Mouse (Mus musculus) brown adipose tissue, adult 24 weeks (tissue): ENCODE data around the gene Gm13090. TPM values are rescaled to one million over a fixed set of nuclear protein-coding genes. Genes with fewer than 3 reads are reported as not detected.

Experiments used
- H3K27ac ChIP-seq: fragments of 200-500 bp; replicated peaks from 2 replicates; pipeline ENCODE4 v1.5.1; 2012; ENCODE audit warnings: low read depth, mild to moderate bottlenecking, low read length
- H3K4me1 ChIP-seq: fragments of 200-500 bp; 2 replicates; pipeline ENCODE4 v1.6.1; 2012; ENCODE audit warnings: low read length, mixed read lengths; ENCODE audit not compliant: control insufficient read depth, insufficient read depth, insufficient read length
- H3K4me3 ChIP-seq: fragments of 200-500 bp; 2 replicates; pipeline ENCODE4 v1.5.1; 2012; ENCODE audit warnings: low read depth, mild to moderate bottlenecking, low read length, moderate library complexity; ENCODE audit not compliant: insufficient read depth
- polyA plus RNA-seq: library from polyadenylated mRNA; stranded (reverse); fragments of >200 nt; gene quantifications from 2 replicates; pipeline ENCODE4 v1.2.4, GENCODE M21; 2012; ENCODE audit not compliant: missing spikeins, insufficient read depth, insufficient read length

Gm13090 gene
- polyA plus RNA-seq, 1 experiment: not detected

DNA sequence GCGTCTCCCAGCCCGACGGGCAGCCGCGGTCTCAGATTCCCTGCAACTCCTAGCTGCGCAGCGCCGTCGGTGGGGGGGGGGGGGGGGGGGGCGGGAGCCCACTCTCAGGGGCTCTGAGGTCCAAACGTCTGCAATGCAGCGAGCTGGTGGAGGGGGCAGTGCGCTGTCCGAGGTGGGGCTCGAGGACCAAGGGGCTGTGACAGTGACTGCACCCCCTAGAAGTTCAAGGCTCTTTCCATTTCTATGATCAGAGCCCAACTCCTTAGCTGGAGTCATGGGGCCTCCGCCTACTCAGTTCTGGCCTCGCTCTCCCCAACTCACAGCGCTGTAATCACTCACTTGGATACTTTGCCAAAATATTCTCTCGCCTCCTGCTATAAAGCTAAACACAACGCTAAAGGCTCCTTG is 19.5 kb downstream of the Gm13090 start:
- Histone ChIP-seq H3K4me3 (peak overlapping the region; percentile 55), H3K27ac (no peak overlapping the region), H3K4me1 (peaks cover 2% of the 10 kb centered on the region; the same call in 1 of the 2 replicates)

DNA sequence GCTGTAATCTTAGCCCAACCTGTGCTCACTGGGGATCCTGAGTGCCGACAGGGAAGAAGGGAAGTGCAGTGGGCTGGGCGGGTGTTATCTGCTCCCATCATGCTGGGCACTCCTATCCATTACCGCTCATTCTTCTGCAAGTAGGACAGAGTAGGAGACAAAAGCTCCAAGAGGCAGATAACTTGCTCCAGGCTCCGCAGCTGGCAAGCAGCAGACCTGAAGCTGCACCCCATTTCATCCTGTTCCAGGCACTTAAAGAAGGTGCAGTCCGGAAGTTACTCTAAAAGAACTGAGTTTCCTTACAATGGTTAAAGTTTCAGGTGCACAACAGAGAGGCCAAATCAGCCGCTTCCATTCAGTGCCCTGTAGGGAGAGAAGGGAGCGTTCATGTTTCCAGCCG is 21.9 kb downstream of the Gm13090 start:
- peaks cover 2% of the 10 kb centered on the region; the same call in 1 of the 2 replicates for H3K4me1 ChIP-seq
- H3K27ac ChIP-seq: no peak overlapping the region
- no peak overlapping the region for H3K4me3 ChIP-seq

DNA sequence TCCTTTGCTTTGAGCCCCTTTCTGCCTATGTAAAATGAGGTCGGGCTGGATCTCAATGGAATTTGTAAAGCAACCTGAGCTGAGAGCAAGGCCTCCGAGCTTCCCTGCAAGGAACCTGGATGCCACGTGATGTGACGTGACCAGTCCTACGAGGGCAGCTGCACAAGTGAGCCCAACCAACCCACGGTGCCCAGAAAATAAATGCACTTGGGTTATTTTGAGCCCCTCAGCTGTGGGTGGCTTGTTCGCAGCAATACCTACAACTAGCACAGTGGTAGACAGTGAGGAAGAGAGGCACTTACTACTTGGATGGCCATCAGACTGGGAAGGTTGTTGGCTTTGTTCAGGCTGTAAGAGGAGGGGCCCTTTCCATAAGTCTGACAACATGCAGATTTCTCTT is 25.2 kb downstream of the Gm13090 start:
- Histone ChIP-seq H3K27ac (no peak overlapping the region), H3K4me3 (no peak overlapping the region), H3K4me1 (no peaks in the 10 kb centered on the region)

DNA sequence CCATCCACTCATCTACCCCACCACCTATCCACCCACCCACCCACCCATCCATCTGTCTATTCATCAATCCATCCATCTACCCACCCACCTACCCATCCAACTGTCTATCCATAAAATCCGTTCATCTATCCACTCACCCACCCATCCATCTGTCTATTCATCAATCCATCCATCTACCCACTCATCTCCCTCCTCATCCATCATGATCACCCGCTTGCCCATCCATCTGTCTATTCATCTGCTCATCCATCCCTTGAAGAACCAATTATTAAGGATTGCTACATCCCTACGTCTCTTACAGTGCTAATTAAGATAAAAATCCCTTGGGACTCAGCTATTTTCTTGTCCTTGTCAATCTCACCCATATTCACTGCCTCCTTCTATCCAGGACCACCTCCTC is 29.5 kb downstream of the Gm13090 start:
- H3K4me1 ChIP-seq: no peaks in the 10 kb centered on the region
- no peak overlapping the region for H3K4me3 ChIP-seq
- no peak overlapping the region for H3K27ac ChIP-seq

DNA sequence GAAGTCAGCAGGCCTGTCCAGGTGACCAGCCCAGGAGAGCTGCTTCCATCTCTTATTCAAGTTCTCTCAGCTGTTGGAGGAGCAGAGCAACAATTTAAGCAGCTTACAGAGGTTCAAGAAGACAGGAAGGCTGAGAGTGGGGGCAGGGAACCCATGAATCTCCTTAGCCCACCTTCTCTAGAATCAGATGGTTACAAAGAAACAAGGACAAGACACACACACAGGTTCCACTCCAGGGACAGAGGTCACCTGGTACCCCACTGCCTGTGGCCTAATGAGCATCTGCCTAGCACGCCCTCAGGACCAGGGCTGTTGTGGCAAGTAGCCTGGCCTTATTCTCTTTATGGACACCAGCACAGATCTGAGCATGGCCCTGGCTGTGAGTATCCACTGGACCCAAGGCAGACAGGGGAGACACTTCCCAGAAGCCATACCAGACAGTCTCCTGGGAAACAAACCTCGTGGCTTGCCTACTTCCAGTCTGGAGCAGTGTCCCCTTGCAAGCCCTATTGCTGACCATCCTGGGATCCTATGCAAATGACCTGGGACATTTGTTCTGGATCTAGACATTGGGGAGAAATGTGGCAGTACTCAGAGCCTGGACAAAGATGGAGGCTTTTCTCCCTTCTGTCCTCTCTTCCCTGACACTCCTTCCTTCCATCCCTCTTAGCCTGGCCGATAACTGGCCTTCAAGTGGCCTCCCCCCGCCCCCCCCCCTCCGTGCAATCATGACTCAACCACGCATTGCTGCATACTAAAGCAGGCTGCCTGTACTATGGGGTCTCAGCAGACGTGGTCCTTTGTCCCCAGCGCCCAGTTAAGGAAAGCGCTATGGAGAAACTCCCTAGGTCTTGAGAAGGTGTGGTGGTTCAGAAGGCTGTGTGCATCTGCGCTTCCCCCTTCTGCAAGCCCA is 38.5 kb downstream of the Gm13090 start:
- Histone ChIP-seq H3K4me1 (no peaks in the 10 kb centered on the region), H3K27ac (no peak overlapping the region), H3K4me3 (peak overlapping the region; percentile 40)

DNA sequence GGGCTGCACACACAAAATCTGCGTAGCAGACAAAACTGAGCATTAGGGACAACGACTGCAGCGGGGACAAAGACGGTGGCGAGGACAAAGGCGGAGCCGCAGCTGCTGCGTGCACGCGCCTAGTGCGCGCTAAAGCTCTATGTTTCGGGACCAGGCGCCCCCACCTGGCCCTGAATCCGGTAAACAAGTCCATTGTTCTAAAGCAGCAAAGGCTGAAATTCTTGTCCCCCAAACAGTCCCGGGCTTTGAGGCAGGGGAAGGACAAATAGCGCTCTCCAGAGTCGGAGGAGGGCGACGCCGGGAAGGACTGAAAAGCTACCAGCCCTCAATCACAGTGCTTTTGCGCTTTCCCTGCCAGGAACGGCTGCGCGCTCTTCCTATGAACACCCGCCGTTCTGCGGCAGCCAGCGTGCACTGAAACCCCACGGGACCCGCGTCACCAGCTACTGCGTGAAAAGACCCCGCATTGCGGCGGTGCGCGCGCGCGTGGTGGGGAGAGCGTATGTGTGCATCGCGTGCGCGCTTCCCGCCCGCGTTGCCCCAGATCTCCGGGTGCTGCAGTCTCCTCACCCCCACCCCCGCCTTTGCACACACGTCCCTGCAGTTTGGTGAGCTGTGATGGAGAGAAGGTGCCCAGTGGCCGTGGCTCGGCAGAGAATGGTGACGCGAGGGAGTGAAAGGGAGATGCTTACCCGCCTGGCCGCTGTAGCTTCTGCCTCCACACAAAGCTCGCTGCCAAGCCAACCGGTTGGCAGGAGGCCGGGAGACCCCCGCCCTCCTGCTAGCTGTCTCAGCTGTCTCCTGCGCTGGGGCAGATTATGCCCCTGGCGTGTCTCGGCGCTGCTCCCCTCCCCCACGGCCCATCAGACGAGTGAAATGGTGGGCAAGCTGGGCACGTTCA is 39.5 kb downstream of the Gm13090 start:
- Histone ChIP-seq H3K4me1 (no peaks in the 10 kb centered on the region), H3K4me3 (peak overlapping the region; percentile 40), H3K27ac (no peak overlapping the region)

DNA sequence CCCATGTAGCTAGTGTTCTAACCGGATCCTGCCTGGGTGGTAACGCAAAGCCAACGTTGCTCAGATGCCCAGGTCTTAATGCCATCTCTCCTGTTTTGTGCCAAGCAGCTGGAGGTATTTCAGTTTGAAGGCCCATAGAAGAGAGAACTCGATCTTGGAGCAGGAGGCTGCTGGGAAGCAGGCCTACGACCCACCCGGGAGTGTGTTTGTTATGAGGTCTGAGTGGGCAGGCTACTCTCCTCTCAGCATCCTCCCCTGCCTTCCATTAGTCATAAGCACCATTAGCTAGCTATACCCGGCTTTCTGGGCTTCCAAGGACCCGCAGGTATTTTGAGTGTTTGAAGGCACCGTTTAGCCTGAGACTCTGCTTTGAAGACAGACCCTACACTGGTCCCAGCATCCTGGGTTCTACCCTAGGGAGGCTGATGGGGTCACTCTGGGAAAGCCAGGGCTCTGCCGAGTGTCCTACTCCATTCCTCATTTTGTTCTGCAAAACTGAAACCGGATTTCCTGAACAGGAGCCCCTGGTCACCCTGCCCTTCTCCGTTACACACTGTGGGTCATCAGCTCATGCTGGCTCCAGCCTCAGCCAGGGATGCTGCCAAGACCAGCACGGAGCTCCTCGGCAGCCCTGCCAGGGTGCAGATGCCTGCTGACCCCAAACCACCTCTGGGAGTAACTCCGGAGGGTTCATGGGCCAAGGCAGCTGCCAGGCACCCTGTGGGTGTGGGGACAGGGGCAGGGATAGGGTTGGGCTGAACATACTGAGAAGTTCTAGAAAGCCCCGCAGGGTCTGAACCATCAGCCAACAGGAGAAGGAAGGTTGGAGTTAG is 40.6 kb downstream of the Gm13090 start:
- H3K4me3 ChIP-seq: no peak overlapping the region
- H3K27ac ChIP-seq: no peak overlapping the region

DNA sequence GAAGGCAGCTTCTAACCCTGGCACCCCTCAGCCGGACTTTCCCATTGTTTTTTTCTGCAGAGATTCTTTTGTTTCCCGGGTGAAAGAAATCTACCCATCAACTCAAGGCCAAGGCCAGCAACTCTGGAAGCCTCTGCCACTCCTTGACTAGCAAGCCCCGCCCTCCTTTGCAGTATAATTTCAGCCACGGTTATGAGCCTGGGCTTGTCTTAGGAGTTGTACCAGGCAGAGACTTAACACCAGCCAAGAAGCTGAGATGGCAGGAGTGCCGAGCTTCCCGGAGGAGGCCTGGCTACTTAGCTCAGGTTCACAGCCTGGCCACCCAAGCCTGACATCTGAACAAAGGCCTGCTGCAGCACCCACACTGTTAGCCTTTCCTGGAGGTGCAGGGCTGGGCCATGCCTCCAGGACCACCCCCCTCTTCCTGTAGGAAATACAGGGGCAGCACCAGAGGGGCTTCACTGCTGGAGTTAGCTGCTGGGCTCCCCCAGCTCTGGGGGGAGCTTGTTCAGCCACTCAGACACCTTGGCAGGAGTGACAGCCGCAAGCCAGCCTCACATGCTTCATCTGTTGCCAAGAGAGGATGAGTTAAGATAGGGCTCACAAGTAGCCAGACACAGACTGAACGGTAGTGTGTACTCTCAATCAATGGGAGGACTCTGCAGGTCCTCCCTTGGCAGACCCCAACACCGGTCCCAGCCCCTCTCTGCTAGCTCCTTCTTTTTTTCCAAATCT is 41.6 kb downstream of the Gm13090 start:
- Histone ChIP-seq H3K27ac (no peak overlapping the region), H3K4me1 (peaks cover 4% of the 10 kb centered on the region; the same call in 1 of the 2 replicates), H3K4me3 (no peak overlapping the region)

More for the DNA sequence above, 40.6 kb downstream of the Gm13090 start:
- no peaks in the 10 kb centered on the region for H3K4me1 ChIP-seq

DNA sequence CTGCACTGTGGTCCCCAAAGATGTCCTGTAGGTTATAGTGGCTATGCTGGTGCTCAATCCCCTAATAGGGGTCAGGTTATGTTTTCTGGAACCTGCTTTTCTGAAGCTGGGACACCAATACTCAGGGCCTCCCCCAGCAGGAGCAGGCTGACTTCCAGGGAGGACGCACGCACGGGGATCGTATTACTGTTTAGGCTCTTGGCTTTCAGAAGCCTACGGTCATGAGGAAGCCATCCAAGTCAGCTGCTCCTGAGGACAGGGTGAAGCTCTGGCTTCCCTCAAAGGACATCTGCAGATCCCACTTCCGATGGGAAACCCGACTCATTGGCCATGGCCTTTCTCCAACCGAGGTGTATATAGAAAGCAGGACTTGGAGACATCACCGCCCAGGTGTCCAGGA is 43.1 kb downstream of the Gm13090 start:
- Histone ChIP-seq H3K27ac (no peak overlapping the region), H3K4me1 (peaks cover 6% of the 10 kb centered on the region; the same call in 1 of the 2 replicates), H3K4me3 (no peak overlapping the region)

DNA sequence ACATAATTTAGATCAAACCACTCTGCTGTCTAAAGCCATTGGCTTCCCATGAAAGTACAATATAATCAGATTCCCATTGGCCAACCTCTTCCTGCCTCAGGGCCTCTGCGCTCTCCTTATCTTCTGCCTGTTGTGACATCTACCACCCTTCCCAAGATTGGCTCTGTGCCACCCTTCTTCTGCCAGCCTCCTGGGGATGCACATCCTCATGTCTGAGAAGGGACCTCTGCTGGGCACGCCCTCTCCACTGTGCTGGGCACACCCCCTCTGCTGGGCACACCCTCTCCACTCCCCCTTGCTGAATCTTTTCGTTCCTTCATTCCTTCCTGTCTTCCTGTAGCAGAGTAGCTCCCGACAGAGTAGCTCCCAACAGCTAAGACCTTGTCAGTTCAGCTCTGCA is 44.4 kb downstream of the Gm13090 start:
- no peak overlapping the region for H3K27ac ChIP-seq
- no peak overlapping the region for H3K4me3 ChIP-seq
- H3K4me1 ChIP-seq: peaks cover 6% of the 10 kb centered on the region; the same call in 1 of the 2 replicates

DNA sequence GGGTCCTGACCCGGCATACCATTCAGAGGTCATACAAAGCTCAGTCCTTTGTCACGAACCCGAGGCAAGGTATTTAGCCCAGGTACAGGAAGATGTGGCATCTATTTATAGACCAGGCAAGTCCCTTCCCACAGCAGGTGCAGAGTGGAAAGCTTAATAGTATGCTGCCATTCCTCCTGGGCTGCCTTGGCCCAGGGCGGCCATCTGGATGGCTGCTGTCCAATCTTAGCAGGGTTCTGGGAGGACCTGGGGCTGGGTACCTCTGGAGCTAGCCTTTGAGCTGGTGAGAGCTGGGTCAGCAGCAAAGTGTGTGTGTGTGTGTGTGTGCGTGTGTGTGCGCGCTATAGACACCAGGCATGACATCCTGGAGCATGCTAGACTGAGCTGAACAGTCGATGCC is 46.1 kb downstream of the Gm13090 start:
- Histone ChIP-seq H3K4me1 (peaks cover 6% of the 10 kb centered on the region; the same call in 1 of the 2 replicates), H3K4me3 (no peak overlapping the region), H3K27ac (no peak overlapping the region)

DNA sequence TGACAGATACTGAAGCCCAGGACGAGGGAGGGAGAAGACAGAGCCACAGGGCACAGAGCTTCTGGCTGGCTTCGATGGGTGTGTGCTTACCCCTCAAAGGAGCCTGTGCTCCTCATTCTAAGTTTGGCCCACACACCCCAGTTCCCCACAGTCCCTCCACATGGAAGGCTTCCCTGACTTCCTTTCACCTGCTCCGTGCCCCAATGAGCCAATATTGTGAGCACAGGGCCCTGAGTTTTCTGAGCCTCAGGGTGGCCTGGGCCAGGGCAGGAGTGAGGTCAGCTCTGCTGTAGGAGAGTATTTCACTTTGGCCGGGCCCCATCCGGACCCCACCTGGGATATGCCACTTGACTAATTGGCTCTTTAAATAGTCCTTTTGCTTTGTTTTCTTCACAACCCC is 48.3 kb downstream of the Gm13090 start:
- peaks cover 6% of the 10 kb centered on the region; the same call in 1 of the 2 replicates for H3K4me1 ChIP-seq
- H3K4me3 ChIP-seq: no peak overlapping the region
- no peak overlapping the region for H3K27ac ChIP-seq

DNA sequence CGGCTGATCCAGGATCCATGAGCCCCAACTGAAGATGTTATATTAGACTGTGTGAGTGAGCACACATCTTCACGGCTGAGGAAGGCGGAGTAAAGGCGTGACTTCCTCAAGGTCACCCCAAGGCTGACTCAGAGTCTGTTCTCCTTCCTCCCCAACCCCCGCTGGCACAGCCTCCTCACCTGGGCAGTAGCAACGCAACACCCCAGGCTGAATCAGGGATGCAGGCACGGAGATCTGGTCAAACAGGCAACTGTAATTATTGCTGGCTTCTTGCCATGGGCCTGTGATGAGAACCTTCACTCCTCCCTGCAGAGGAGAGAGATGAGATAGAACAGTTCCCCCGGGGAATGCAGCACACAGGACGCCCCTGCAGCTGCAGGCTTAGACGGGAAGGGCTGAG is 48.8 kb downstream of the Gm13090 start:
- H3K4me1 ChIP-seq: peaks cover 6% of the 10 kb centered on the region; the same call in 1 of the 2 replicates
- H3K4me3 ChIP-seq: no peak overlapping the region
- no peak overlapping the region for H3K27ac ChIP-seq

DNA sequence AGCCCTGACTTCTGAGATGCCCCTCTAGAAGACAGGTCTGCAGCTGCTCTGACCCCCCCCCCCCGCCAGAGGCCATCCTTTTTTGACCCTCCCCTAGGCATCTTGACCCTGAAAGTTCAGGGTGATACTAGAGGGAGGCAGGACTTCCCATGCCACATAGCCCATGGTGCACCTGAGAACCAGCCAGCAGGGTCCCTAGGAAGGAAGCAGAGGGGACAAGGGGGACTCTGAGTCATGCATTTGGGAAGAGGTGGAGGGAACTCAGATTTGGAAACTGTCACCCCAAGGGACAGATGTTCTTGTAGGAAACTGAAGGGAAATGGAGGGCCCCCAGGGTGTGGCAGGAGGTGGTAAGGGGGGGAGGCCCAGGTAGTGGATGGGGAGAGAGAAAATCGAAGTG is 49.2 kb downstream of the Gm13090 start:
- Histone ChIP-seq H3K4me3 (no peak overlapping the region), H3K27ac (no peak overlapping the region), H3K4me1 (peaks cover 6% of the 10 kb centered on the region; the same call in 1 of the 2 replicates)
